Mouse (Mus musculus): ENCODE data around the gene Cyld. TPM values are rescaled to one million over a fixed set of nuclear protein-coding genes. Genes with fewer than 3 reads are reported as not detected.
"Not testable (repeated sequence)": the region's sequence is repeated elsewhere in the genome, so short reads cannot be mapped to it uniquely, and the experiment has no call there.

Cyld gene
- polyA plus RNA-seq, 1 experiment from 2014 or later, result 18.9 TPM

DNA sequence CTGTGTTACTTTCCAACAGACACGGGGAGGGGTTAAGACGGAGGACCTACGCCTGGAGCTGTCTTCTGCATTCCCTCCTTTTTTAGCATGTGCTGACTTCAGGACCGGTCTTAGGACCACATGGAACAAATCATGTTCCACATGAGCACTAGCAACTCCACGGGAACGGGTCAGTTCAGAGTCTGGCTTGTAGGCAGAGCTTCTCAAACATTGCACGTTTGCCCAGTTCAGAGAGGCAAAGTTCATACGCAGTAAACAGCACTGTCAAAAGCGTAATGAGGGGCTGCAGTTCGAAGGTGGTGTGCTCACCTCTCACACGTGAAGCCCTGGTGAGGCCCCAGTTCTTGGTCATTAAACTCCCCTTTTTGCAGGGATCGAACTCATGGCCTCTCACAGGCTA, 65.2 kb downstream of the Cyld start:
- WGBS, result 90% methylated on average over 12 of the region's 12 CpGs
- no peak overlapping the region for H3K4me3 ChIP-seq (replicated peaks)
- H3K4me1 ChIP-seq (replicated peaks), result peaks cover 8% of the 10 kb centered on the region; the same call in 1 of the 2 replicates
- ATAC-seq, result no peak
- H3K9ac ChIP-seq (replicated peaks), result no peak overlapping the region
- H3K4me2 ChIP-seq (replicated peaks), result no peak overlapping the region
- H3K9me3 ChIP-seq, result no peaks in the 10 kb centered on the region
- no peak overlapping the region for H3K27ac ChIP-seq
- H3K36me3 ChIP-seq, result no peaks in the 10 kb centered on the region
- no peaks in the 10 kb centered on the region for H3K27me3 ChIP-seq

- peaks cover 17% of the 10 kb centered on the region for H3K4me1 ChIP-seq (replicated peaks)
- no peaks in the 10 kb centered on the region for H3K27me3 ChIP-seq
- no peak overlapping the region for H3K4me3 ChIP-seq (replicated peaks)
- H3K9me3 ChIP-seq, result no peaks in the 10 kb centered on the region
- no peak overlapping the region for H3K4me2 ChIP-seq (replicated peaks)
- H3K9ac ChIP-seq (replicated peaks), result no peak overlapping the region
- no peak for ATAC-seq
- WGBS, result 89% methylated on average over 7 of the region's 7 CpGs
- H3K27ac ChIP-seq, result no peak overlapping the region
- H3K36me3 ChIP-seq, result no peaks in the 10 kb centered on the region
Observed at GRCm38 (mm10) chr8:88771241-88771640, 74.4 kb downstream of the Cyld start.

DNA sequence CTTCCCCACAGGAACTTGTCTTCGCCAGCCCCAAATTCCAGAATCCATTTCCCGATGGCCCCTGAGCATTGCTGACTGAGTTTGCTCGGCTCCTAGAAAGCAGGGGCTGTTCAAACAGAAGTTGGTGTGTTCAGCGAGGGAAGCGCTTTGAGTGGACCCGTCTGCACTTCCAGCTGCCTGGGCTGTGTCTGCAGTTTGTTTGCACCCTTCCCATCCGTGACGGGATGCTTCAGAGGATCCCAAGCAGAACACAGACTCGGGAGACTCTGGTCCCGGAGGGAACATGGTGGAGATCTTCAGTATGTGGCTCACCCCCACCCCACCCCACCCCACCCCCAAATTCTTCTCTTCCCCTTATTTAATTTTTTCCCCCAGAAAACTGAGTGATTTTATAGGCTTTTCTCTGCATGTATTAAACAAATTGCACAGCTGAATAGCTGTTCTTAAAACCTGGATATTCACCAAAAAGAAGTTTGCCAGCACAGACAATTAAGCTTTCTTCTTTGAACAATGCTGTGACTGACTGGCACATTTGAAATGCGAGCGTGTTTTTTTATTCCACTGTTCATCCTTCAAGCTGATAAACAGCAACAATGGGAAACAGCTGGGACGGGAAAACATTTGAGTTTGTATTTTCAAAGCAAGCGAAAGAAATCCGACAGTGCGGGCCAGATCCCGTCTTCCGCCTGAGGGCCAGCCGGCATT, 77.9 kb downstream of the Cyld start:
- Histone ChIP-seq H3K4me2 (replicated peaks) (peak overlapping the region; percentile 18), H3K27me3 (no peaks in the 10 kb centered on the region), H3K9me3 (no peaks in the 10 kb centered on the region), H3K4me1 (replicated peaks) (peaks cover 19% of the 10 kb centered on the region), H3K9ac (replicated peaks) (no peak overlapping the region), H3K27ac (no peak overlapping the region), H3K4me3 (replicated peaks) (no peak overlapping the region), H3K36me3 (no peaks in the 10 kb centered on the region)
- WGBS, result 26% methylated on average over 19 of the region's 19 CpGs
- 0 out of 2 replicates have a peak, but pooled peaks have one; percentile 30 for ATAC-seq

DNA sequence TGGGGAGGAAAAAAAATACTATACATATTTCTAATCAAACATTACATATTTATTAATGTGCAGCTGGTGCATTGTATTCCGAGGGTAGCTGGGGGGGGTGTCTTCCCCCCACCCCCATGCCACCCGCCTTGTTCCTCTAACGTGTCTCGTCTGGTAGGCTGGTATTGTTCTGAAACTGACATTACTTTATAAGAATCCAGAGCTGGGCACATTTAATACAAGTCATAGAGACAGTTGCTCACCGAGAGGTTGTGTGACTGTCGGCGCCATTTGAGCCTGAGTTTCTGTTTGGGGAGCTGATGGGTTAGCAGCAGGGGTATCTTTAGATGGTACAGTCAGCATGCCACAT, 78.4 kb downstream of the Cyld start:
- Histone ChIP-seq H3K9ac (replicated peaks) (no peak overlapping the region), H3K4me3 (replicated peaks) (no peak overlapping the region), H3K36me3 (no peaks in the 10 kb centered on the region), H3K27ac (no peak overlapping the region), H3K27me3 (no peaks in the 10 kb centered on the region), H3K4me1 (replicated peaks) (peaks cover 20% of the 10 kb centered on the region), H3K4me2 (replicated peaks) (peak overlapping the region; percentile 18), H3K9me3 (no peaks in the 10 kb centered on the region)
- whole genome bisulfite sequencing, result 46% methylated on average over 7 of the region's 7 CpGs
- ATAC-seq, result no peak

DNA sequence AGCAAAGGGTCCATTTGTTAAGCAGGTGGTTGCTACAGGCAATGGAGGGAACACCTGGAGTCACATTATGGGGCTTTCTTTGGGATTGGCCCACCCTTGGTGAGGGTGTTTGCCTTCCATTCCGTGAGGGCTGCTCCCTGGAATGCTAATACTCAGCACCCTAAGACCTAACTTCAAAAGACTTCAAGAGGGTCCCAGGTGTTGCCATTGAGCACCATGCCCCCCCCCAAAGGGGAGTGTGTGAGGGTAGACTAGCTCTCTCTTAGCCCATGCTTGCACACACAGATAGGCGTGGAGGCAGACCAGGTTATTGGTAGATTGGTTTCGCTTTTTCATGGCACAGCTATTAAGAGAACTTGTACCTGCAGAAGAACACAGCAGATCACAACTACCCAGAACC, 83.3 kb downstream of the Cyld start:
- Histone ChIP-seq H3K9ac (replicated peaks) (no peak overlapping the region), H3K4me3 (replicated peaks) (no peak overlapping the region), H3K36me3 (no peaks in the 10 kb centered on the region), H3K27me3 (no peaks in the 10 kb centered on the region), H3K27ac (no peak overlapping the region), H3K4me2 (replicated peaks) (no peak overlapping the region), H3K9me3 (no peaks in the 10 kb centered on the region), H3K4me1 (replicated peaks) (peaks cover 9% of the 10 kb centered on the region)
- ATAC-seq, result no peak
- 76% methylated on average over 3 of the region's 3 CpGs for WGBS

GRCm38 (mm10) chr8:88781283-88781682, 84.5 kb downstream of the Cyld start:
- Histone ChIP-seq H3K4me3 (replicated peaks) (no peak overlapping the region), H3K4me1 (replicated peaks) (peaks cover 3% of the 10 kb centered on the region), H3K9me3 (no peaks in the 10 kb centered on the region), H3K36me3 (no peaks in the 10 kb centered on the region), H3K27ac (no peak overlapping the region), H3K9ac (replicated peaks) (no peak overlapping the region), H3K27me3 (no peaks in the 10 kb centered on the region), H3K4me2 (replicated peaks) (no peak overlapping the region)
- no peak for ATAC-seq
- WGBS, result 73% methylated on average over 5 of the region's 5 CpGs

- 83% methylated on average over 1 of the region's 1 CpGs for WGBS
- ATAC-seq, result no peak
Observed at GRCm38 (mm10) chr8:88783722-88784121, 86.9 kb downstream of the Cyld start.

DNA sequence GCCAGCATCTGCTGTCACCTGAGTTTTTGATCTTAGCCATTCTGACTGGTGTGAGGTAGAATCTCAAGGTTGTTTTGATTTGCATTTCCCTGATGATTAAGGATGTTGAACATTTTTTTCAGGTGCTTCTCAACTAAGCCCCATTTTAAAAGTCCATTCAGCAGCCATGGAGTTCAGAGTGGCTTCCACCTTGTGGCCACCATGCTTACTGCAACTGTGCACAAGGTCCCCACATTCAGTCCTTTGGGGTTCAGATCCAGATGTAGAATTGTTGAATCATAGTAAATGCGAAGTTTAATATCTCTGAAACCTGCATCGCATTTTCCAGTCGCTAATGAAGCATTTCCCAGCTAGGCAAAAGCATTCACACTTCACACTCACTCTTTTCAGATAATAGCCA, 91.5 kb downstream of the Cyld start:
- not testable (repeated sequence) for H3K9me3 ChIP-seq; H3K4me2 ChIP-seq (replicated peaks); ATAC-seq; H3K9ac ChIP-seq (replicated peaks); H3K36me3 ChIP-seq; H3K4me1 ChIP-seq (replicated peaks); H3K4me3 ChIP-seq (replicated peaks); H3K27ac ChIP-seq; H3K27me3 ChIP-seq
- 77% methylated on average over 3 of the region's 3 CpGs for WGBS

More at GRCm38 (mm10) chr8:88783722-88784121, 86.9 kb downstream of the Cyld start:
- H3K27me3 ChIP-seq, result no peaks in the 10 kb centered on the region
- no peak overlapping the region for H3K27ac ChIP-seq
- no peak overlapping the region for H3K4me2 ChIP-seq (replicated peaks)
- H3K36me3 ChIP-seq, result no peaks in the 10 kb centered on the region
- no peak overlapping the region for H3K4me3 ChIP-seq (replicated peaks)
- no peaks in the 10 kb centered on the region for H3K9me3 ChIP-seq
- H3K4me1 ChIP-seq (replicated peaks), result peaks cover 3% of the 10 kb centered on the region
- no peak overlapping the region for H3K9ac ChIP-seq (replicated peaks)

- no peak overlapping the region for H3K27ac ChIP-seq
- H3K4me2 ChIP-seq (replicated peaks), result no peak overlapping the region
- no peaks in the 10 kb centered on the region for H3K27me3 ChIP-seq
- WGBS, result 76% methylated on average over 8 of the region's 8 CpGs
- peaks cover 24% of the 10 kb centered on the region for H3K4me1 ChIP-seq (replicated peaks)
- H3K9ac ChIP-seq (replicated peaks), result no peak overlapping the region
- no peak overlapping the region for H3K4me3 ChIP-seq (replicated peaks)
- no peaks in the 10 kb centered on the region for H3K36me3 ChIP-seq
- no peaks in the 10 kb centered on the region for H3K9me3 ChIP-seq
- no peak for ATAC-seq
Observed at GRCm38 (mm10) chr8:88792691-88793323, 96.0 kb downstream of the Cyld start.

DNA sequence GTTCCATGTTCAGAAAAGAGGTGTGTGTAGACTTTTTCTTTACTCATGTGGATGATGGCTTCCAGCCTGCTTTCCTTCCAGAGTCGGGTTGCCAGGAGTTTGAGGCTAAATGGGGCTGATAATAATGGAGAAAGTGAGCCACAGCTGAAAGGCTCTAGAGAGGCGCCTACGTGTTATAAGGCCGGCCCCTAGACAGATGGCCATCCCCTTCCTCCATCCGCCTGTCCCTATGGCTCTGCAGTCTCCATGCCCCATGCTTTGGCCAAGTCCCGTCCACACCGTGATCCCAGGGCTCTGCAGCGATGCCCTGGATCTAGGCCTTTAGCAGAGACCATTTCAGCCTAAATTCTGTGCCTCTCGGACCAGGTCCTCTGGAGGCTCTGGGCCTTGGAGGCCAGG, 96.5 kb downstream of the Cyld start:
- peak; percentile 49 for ATAC-seq
- Histone ChIP-seq H3K27me3 (no peaks in the 10 kb centered on the region), H3K4me1 (replicated peaks) (peaks cover 24% of the 10 kb centered on the region), H3K4me2 (replicated peaks) (peak overlapping the region; percentile 36), H3K9me3 (no peaks in the 10 kb centered on the region), H3K27ac (peak overlapping the region; percentile 56; the same call in 1 of the 2 replicates), H3K36me3 (no peaks in the 10 kb centered on the region), H3K9ac (replicated peaks) (no peak overlapping the region), H3K4me3 (replicated peaks) (no peak overlapping the region)
- WGBS, result 78% methylated on average over 9 of the region's 9 CpGs

GRCm38 (mm10) chr8:88793746-88794614, 97.2 kb downstream of the Cyld start:
- no peaks in the 10 kb centered on the region for H3K9me3 ChIP-seq
- peaks cover 24% of the 10 kb centered on the region for H3K4me1 ChIP-seq (replicated peaks)
- peak overlapping the region; percentile 36 for H3K4me2 ChIP-seq (replicated peaks)
- H3K36me3 ChIP-seq, result no peaks in the 10 kb centered on the region
- H3K27me3 ChIP-seq, result no peaks in the 10 kb centered on the region
- H3K27ac ChIP-seq, result peak overlapping the region; percentile 77
- no peak overlapping the region for H3K4me3 ChIP-seq (replicated peaks)
- WGBS, result 56% methylated on average over 24 of the region's 24 CpGs
- ATAC-seq, result peak; percentile 90
- 0 out of 2 replicates have a peak overlapping the region, but pooled peaks have one; percentile 4 for H3K9ac ChIP-seq (replicated peaks)

GRCm38 (mm10) chr8:88794615-88794907, 97.7 kb downstream of the Cyld start:
- no peak overlapping the region for H3K4me2 ChIP-seq (replicated peaks)
- H3K27me3 ChIP-seq, result no peaks in the 10 kb centered on the region
- no peaks in the 10 kb centered on the region for H3K9me3 ChIP-seq
- no peak overlapping the region for H3K4me3 ChIP-seq (replicated peaks)
- H3K36me3 ChIP-seq, result no peaks in the 10 kb centered on the region
- H3K27ac ChIP-seq, result peak overlapping the region; percentile 77
- peaks cover 24% of the 10 kb centered on the region for H3K4me1 ChIP-seq (replicated peaks)
- 80% methylated on average over 7 of the region's 7 CpGs for WGBS
- 0 out of 2 replicates have a peak overlapping the region, but pooled peaks have one; percentile 4 for H3K9ac ChIP-seq (replicated peaks)
- peak; percentile 16; the same call in 1 of the 2 replicates for ATAC-seq
